Mouse (Mus musculus) spleen, adult 2 months (tissue): ENCODE results near the gene Arhgap8.

Experiments
- CTCF ChIP-seq: fragments of 200-500 bp; IDR thresholded peaks from 2 replicates; pipeline ENCODE4 v1.5.1; 2011; ENCODE audit warnings: mild to moderate bottlenecking, inconsistent platforms; ENCODE audit not compliant: insufficient read depth, insufficient read length, insufficient replicate concordance; ENCODE audit errors: extremely low read depth
- POLR2A ChIP-seq: fragments of 200-500 bp; IDR thresholded peaks from 2 replicates; pipeline ENCODE4 v1.6.1; 2011; ENCODE audit warnings: low read depth, low read length, inconsistent platforms

GRCm38 (mm10) chr15:84744308-84744707 lies 24.5 kb downstream of the Arhgap8 start:
- TF ChIP-seq CTCF, result no peak
- TF ChIP-seq POLR2A, result no peak
